Mouse (Mus musculus) v-Abl transformed pro-B cells (cell line): Measurements from ENCODE around the gene Zfp874a.
"Not testable (repeated sequence)": the region's sequence is repeated elsewhere in the genome, so short reads cannot be mapped to it uniquely, and the experiment has no call there.

Experiments
- in situ Hi-C, 2 experiments: fragments of 400-800 bp; cut with MboI; formaldehyde crosslinking; loops; one replicate each; pipeline ENCODE4 v1.15.1; 2025; ENCODE audit not compliant: unreplicated experiment in 2 of 2

The Zfp874a gene

GRCm38 (mm10) chr13:67399183-67399903, 52.1 kb downstream of the Zfp874a start, which contains the start of gene Zfp429:
Gene Zfp429 (minus strand): TSS chr13:67399819.
- in situ Hi-C loops, result not testable (repeated sequence)

GRCm38 (mm10) chr13:67376255-67376654, 75.2 kb downstream of the Zfp874a start:
- in situ Hi-C loops, result not testable (repeated sequence)

GRCm38 (mm10) chr13:67375050-67375911, 76.1 kb downstream of the Zfp874a start, which contains the start of the genes Gm28041 and Zfp456:
Gene Gm28041 (minus strand): TSS chr13:67375733.
Gene Zfp456 (minus strand): TSS chr13:67375810.
- in situ Hi-C loops, result not testable (repeated sequence)
